Mouse (Mus musculus) liver, embryonic 15.5 days (tissue): ENCODE measurements around the gene Fam189a1. TPM values are rescaled to one million over a fixed set of nuclear protein-coding genes. Genes with fewer than 3 reads are reported as not detected.

ENCODE experiments used
- ATAC-seq: fragments of 200-750 bp; cut with Nextera tagmentation; 2 replicates; pipeline ENCODE4 v1.8.0; 2017; ENCODE audit warnings: moderate number of reproducible peaks, mild to moderate bottlenecking, moderate library complexity; ENCODE audit not compliant: insufficient read depth
- H3K27ac ChIP-seq: fragments of 300-500 bp; sonication (generic); replicated peaks from 2 replicates; pipeline ENCODE4 v1.5.1; 2015; ENCODE audit warnings: mild to moderate bottlenecking, inconsistent platforms
- H3K27me3 ChIP-seq: fragments of 300-500 bp; sonication (generic); 2 replicates; pipeline ENCODE4 v1.6.1; 2015; ENCODE audit warnings: mild to moderate bottlenecking, inconsistent platforms
- H3K36me3 ChIP-seq: fragments of 300-500 bp; sonication (generic); replicated peaks from 2 replicates; pipeline ENCODE4 v1.6.1; 2015; ENCODE audit warnings: moderate library complexity, mild to moderate bottlenecking, inconsistent platforms
- H3K4me1 ChIP-seq: fragments of 300-500 bp; sonication (generic); replicated peaks from 2 replicates; pipeline ENCODE4 v1.6.1; 2015; ENCODE audit warnings: inconsistent platforms
- H3K4me2 ChIP-seq: fragments of 300-500 bp; sonication (generic); 2 replicates; pipeline ENCODE4 v1.6.1; 2015; ENCODE audit warnings: moderate library complexity, mild to moderate bottlenecking, inconsistent platforms
- H3K4me3 ChIP-seq: fragments of 300-500 bp; sonication (generic); replicated peaks from 2 replicates; pipeline ENCODE4 v1.5.1; 2015; ENCODE audit warnings: mild to moderate bottlenecking, inconsistent platforms
- H3K9ac ChIP-seq: fragments of 300-500 bp; sonication (generic); 2 replicates; pipeline ENCODE4 v1.6.1; 2015; ENCODE audit warnings: moderate library complexity, mild to moderate bottlenecking, inconsistent platforms
- H3K9me3 ChIP-seq: fragments of 300-500 bp; sonication (generic); replicated peaks from 2 replicates; pipeline ENCODE4 v1.6.1; 2016; ENCODE audit warnings: inconsistent platforms
- WGBS: fragments of 180-500 bp; shearing (Covaris S2); methylation state at CpG from one replicate; pipeline ENCODE4 v1.1.7; 2015; ENCODE audit warnings: mixed read lengths; ENCODE audit not compliant: insufficient replicate concordance; 5-methylcytosine and 5-hydroxymethylcytosine counted together
- polyA plus RNA-seq: library from polyadenylated mRNA; unstranded; fragments of >200 nt; fragmentation: Nextera tagmentation; extraction: Ambion mirVana; gene quantifications from 2 replicates; pipeline ENCODE4 v1.2.1, GENCODE M21; 2015

Fam189a1 gene
- polyA plus RNA-seq, 1 experiment from 2014 or later, result not detected

DNA sequence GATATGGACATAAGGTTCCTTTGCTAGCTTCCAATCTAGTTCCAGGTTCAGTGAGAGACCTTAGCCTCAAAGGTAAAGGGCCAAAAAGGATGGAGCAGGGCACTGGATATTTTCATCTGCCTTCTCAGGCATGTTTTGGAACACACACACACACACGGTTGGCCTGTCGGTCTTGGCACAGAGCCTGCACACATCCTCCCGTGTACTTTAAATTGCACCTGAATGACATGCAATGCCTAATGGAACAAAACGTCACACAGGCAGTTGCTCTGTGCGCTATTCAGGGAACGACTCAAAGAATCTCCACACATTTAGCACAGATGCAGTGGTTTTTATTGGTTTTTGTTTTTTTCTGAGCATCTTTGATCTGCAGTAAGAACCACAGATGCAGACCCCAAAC is 11.5 kb downstream of the Fam189a1 start:
- H3K27me3 ChIP-seq, result no peaks in the 10 kb centered on the region
- H3K4me3 ChIP-seq, result no peak overlapping the region
- no peak overlapping the region for H3K9ac ChIP-seq
- no peaks in the 10 kb centered on the region for H3K9me3 ChIP-seq
- no peaks in the 10 kb centered on the region for H3K36me3 ChIP-seq
- no peak overlapping the region for H3K4me2 ChIP-seq
- 70% methylated on average over 6 of the region's 6 CpGs for WGBS
- H3K27ac ChIP-seq, result no peak overlapping the region
- H3K4me1 ChIP-seq, result no peaks in the 10 kb centered on the region
- ATAC-seq, result no peak

DNA sequence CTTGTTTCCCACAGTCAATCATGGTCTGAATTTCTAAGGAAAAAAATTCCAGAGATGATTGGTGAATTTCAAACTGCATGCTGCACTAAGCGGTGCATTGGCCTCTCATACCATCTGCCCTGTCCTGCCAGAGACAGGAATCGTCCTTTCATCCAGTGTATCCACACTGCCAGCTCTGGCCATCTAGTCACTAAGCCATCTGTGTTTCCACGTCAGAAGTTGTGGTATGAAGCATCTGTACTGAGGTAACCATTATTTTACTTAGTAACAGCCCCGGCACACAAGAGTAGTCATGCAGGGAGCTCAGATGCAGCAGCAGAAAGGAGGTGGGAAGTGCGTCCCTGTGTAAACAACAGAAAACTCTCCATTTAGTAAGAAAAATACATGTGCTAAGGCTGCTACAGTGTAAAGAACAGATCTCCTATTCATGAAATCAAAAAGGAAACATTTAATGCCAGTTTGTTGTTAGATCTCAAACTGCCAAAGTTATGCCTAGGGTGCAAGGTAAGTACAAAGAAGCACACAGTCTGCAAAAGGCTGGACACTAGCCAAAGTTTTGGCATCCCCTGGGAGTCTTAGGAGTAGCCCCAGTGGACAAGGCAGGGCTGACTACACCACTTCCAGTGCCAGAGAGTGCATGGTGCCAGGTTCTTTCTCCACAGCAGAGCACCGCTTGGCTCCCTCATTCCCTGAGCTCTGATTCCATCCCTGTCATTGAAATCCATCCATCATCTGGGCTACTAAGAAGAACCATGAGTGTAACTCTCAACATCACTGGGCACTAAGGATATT is 14.3 kb downstream of the Fam189a1 start:
- no peaks in the 10 kb centered on the region for H3K4me1 ChIP-seq
- H3K4me3 ChIP-seq, result no peak overlapping the region
- WGBS, result 61% methylated on average over 6 of the region's 6 CpGs
- H3K27me3 ChIP-seq, result no peaks in the 10 kb centered on the region
- no peak overlapping the region for H3K27ac ChIP-seq
- no peaks in the 10 kb centered on the region for H3K36me3 ChIP-seq
- no peaks in the 10 kb centered on the region for H3K9me3 ChIP-seq
- no peak overlapping the region for H3K4me2 ChIP-seq
- no peak for ATAC-seq
- H3K9ac ChIP-seq, result no peak overlapping the region

DNA sequence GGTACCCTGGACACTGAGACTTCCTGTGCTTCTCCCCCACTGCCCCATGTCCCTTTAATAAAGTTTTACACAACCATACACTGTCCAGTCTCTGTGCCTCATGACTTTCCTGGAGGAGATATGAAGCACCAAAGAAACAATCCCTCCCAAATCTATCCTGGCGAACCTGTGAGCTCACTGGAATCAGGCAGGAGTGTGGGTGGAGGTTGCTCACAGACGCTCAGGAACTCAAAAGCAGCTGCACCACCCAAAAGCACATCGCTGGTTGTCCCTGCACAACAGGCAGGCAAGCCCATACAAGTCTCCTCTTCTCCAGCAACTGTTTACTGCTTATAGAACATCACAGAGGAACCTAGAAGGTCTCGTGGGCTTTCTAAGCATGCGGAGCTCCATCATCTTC is 15.5 kb downstream of the Fam189a1 start:
- no peaks in the 10 kb centered on the region for H3K9me3 ChIP-seq
- H3K9ac ChIP-seq, result no peak overlapping the region
- H3K4me3 ChIP-seq, result no peak overlapping the region
- no peaks in the 10 kb centered on the region for H3K27me3 ChIP-seq
- H3K36me3 ChIP-seq, result no peaks in the 10 kb centered on the region
- H3K4me2 ChIP-seq, result no peak overlapping the region
- no peak overlapping the region for H3K27ac ChIP-seq
- ATAC-seq, result no peak
- no peaks in the 10 kb centered on the region for H3K4me1 ChIP-seq
- WGBS, result 52% methylated on average over 5 of the region's 5 CpGs

DNA sequence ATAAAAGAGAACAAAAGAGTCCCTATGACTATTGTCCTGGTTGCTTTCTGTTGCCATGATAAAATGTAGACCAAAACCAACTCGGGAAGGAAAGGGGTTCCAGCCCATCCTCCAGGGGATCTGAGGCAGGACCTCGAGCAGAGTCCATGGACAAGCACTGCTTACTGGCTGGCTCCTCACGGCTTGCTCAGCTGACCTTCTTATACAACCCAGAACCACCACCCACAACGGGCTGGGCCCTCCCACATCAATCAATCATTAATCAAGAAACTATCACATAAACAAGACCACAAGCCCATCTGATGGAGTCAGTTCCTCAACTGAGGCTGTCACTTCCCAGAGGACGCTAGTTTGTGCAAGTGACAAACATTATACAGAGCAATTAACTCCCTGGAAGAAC is 16.3 kb downstream of the Fam189a1 start:
- Histone ChIP-seq H3K9ac (no peak overlapping the region), H3K4me3 (no peak overlapping the region), H3K9me3 (no peaks in the 10 kb centered on the region), H3K4me2 (no peak overlapping the region), H3K27me3 (no peaks in the 10 kb centered on the region), H3K4me1 (no peaks in the 10 kb centered on the region), H3K36me3 (no peaks in the 10 kb centered on the region), H3K27ac (no peak overlapping the region)
- ATAC-seq, result no peak
- WGBS, result 35% methylated on average over 5 of the region's 5 CpGs

DNA sequence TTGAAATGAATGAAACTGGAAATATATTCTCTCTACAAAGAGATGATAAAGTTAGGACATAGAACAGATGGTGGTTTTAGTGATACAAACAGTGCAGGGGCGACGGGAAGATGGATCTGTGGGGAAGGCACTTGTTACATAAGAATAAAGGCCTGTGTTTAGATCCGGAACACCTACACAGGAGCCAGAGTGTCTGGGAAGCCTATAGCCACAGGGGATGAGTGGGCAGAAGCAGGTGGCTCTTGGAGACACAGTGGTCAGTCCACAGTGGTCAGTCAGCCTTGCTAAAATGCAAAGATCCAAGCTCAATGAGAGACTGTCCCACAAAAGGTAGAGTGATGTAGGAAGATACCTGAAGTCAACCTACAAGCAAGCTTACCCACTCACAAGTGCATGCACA is 32.6 kb downstream of the Fam189a1 start:
- no peak for ATAC-seq
- Histone ChIP-seq H3K9me3 (no peaks in the 10 kb centered on the region), H3K9ac (no peak overlapping the region), H3K27ac (no peak overlapping the region), H3K27me3 (no peaks in the 10 kb centered on the region), H3K4me1 (no peaks in the 10 kb centered on the region), H3K4me3 (no peak overlapping the region), H3K4me2 (no peak overlapping the region), H3K36me3 (no peaks in the 10 kb centered on the region)
- WGBS, result 77% methylated on average over 3 of the region's 3 CpGs

DNA sequence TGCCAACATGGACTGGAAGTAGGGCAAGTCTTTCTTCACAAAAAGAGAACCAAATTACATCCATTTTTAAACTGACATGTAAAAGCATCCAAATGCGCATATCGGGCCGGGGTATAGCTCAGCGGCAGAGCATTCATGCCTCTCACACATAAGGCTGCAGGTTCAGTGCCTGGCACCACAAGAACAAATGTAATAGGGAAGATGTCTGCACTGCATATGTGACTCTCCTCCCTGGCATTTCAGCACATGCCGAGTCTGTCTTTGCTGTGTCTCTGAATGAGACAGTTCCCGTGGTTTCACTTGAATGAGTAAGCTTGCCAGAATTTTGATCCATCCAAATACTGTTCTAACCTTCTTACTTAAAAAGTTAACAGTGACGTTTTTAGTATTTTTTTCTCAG is 39.5 kb downstream of the Fam189a1 start:
- Histone ChIP-seq H3K27ac (no peak overlapping the region), H3K27me3 (no peaks in the 10 kb centered on the region), H3K4me1 (no peaks in the 10 kb centered on the region), H3K4me2 (no peak overlapping the region), H3K4me3 (no peak overlapping the region), H3K36me3 (no peaks in the 10 kb centered on the region), H3K9me3 (no peaks in the 10 kb centered on the region), H3K9ac (no peak overlapping the region)
- whole genome bisulfite sequencing, result 76% methylated on average over 7 of the region's 7 CpGs
- ATAC-seq, result no peak

DNA sequence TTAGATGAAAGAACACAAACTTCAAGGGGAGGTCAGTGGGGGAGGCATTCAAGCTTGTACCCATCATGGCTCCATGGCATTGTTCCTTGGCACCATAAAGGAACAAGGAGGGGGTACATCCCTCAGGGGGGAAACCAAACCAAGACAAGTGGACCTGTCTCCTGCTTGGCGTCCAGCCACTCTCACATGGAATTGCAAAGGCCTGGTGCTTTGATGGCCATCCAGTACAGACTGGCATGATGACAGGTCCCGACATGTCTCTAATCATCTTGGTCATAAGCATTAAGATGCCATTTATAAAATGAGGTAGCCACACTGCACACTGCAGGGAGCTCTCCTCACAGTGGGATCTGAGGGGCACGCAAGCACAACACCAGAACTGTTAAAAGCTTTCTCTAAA is 41.0 kb downstream of the Fam189a1 start:
- no peak for ATAC-seq
- H3K36me3 ChIP-seq, result no peaks in the 10 kb centered on the region
- H3K4me1 ChIP-seq, result no peaks in the 10 kb centered on the region
- no peak overlapping the region for H3K4me3 ChIP-seq
- no peaks in the 10 kb centered on the region for H3K9me3 ChIP-seq
- 59% methylated on average over 3 of the region's 3 CpGs for WGBS
- no peak overlapping the region for H3K9ac ChIP-seq
- H3K27me3 ChIP-seq, result no peaks in the 10 kb centered on the region
- H3K4me2 ChIP-seq, result no peak overlapping the region
- no peak overlapping the region for H3K27ac ChIP-seq

DNA sequence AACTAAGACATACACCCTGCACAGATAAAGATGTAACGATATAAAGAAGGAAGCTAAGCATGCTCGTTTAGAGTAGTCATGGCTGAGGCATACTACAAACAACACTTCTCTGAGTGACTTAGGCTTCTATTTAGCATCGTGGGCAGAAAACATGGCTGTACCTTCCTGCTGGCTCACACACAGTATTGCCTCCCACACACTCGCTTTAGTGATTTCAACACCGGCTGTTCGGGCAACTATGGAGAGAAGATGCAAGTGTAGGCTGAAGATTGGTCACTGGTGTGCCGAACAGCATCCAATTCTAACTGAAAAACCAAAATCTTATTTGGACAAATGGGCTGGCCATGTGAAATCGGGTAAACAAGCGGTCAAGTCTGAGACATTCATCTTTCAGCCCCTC is 44.7 kb downstream of the Fam189a1 start:
- ATAC-seq, result no peak
- no peaks in the 10 kb centered on the region for H3K36me3 ChIP-seq
- no peaks in the 10 kb centered on the region for H3K9me3 ChIP-seq
- 65% methylated on average over 9 of the region's 9 CpGs for WGBS
- no peaks in the 10 kb centered on the region for H3K27me3 ChIP-seq
- no peak overlapping the region for H3K4me2 ChIP-seq
- H3K4me1 ChIP-seq, result no peaks in the 10 kb centered on the region
- H3K27ac ChIP-seq, result no peak overlapping the region
- no peak overlapping the region for H3K4me3 ChIP-seq
- no peak overlapping the region for H3K9ac ChIP-seq

DNA sequence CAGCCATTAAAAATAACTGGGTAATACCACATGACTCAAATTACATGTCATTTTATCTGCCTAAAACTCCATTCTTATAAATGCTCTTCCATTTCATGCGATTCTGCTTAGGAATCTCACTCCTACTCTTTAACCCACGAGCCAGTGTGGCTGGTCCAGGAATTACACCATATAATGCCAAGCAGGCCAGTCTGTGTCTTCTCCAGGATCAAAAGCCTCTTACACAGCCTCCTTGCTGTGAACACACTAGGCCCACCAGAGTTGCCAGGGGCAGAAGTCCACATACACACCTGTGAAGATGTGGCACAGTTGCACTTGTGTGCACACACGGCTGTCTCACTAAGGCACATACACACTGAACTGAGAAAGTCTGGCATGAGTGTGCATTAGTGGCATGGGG is 50.8 kb downstream of the Fam189a1 start:
- H3K4me2 ChIP-seq, result no peak overlapping the region
- WGBS, result 58% methylated on average over 3 of the region's 3 CpGs

DNA sequence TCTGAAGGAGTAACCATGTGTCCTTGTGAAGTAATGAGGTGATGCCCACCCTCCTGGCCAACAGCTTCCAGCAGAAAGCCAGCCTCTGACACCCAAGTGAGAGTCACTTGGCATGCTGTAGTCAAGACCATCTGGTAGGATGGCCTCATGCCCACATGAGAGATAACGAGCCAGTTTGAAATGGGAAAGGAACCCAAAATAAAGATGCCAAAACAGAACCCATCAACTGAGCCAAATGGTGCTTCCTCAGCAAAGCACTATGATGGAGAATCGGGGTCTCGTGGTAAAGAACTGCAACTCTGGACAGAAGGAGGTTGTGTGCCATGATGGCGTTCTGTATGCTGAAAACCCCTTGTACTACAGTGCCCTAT is 51.3 kb downstream of the Fam189a1 start:
- H3K4me1 ChIP-seq, result no peaks in the 10 kb centered on the region

More for the DNA sequence above, 50.8 kb downstream of the Fam189a1 start:
- Histone ChIP-seq H3K27me3 (no peaks in the 10 kb centered on the region), H3K4me3 (no peak overlapping the region), H3K9ac (no peak overlapping the region), H3K9me3 (no peaks in the 10 kb centered on the region), H3K27ac (no peak overlapping the region), H3K4me1 (no peaks in the 10 kb centered on the region), H3K36me3 (no peaks in the 10 kb centered on the region)
- no peak for ATAC-seq

DNA sequence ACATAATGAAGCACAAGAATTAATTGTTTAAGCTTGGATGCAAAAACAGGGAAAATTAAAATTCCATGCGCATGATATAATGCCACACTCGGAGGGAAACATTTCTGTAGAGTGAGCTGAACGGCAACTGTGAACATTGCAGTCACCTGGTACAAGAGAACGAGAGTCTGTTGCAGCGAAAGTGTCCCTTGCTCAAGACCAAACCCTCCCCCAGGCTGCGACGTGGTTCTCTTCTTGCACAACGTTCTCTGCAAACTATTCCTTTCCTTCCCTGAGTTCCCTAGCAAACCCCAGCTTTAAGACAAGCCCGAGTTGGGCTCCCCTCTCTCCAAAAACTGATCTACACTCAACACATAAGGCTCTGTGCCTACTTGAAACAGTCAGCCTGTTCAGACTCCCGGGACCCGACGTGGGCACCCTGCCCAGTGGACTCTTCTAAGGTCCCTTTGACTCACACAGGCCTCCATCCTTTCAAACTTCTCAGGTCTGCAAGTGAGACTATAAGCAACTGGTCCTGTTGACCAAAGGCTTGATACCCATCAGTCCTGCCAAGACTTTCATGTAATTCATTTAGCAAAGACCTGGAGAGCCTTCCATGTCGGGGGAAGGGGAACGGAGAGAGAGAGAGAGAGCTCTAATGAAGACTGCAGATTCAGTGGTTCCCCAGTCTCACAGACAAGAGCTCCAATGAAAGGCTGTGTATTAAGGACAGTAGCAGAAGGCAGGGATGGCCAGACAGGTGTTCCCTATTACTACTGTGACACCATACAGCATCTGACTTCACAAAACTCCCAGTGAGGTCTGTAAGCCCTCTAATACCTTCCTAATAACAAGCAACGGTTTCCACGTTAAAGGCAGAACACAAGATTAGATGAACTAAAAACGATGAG is 51.9 kb downstream of the Fam189a1 start:
- Histone ChIP-seq H3K36me3 (no peaks in the 10 kb centered on the region), H3K4me1 (no peaks in the 10 kb centered on the region), H3K9ac (no peak overlapping the region), H3K9me3 (no peaks in the 10 kb centered on the region), H3K27me3 (no peaks in the 10 kb centered on the region), H3K4me2 (no peak overlapping the region), H3K4me3 (no peak overlapping the region), H3K27ac (no peak overlapping the region)
- WGBS, result 67% methylated on average over 17 of the region's 17 CpGs
- ATAC-seq, result no peak

More for the DNA sequence above, 51.3 kb downstream of the Fam189a1 start:
- Histone ChIP-seq H3K9me3 (no peaks in the 10 kb centered on the region), H3K36me3 (no peaks in the 10 kb centered on the region), H3K27me3 (no peaks in the 10 kb centered on the region), H3K4me2 (no peak overlapping the region), H3K4me3 (no peak overlapping the region), H3K27ac (no peak overlapping the region), H3K9ac (no peak overlapping the region)
- ATAC-seq, result no peak
- WGBS, result 66% methylated on average over 4 of the region's 4 CpGs
